ENCODE assay signal across 9 mouse cellular contexts in genomic region chr14:20294947-20295346, GRCm38 (mm10). TPM values are rescaled to one million over a fixed set of nuclear protein-coding genes. Genes with fewer than 3 reads are reported as not detected.
DNase-seq lines count a peak whose midpoint lies in the region; ATAC-seq and TF ChIP-seq lines count a peak whose summit lies in the region.
"Had no signal": no experiment of that assay in that cellular context is flagged by ENCODE, and none has a peak within 500 bp of the region (broad histone marks: within the 10 kb centered on the region; RNA-seq: fewer than 3 reads in every experiment).

No protein-coding gene starts in this region.

- peak overlapping the region; percentile 63 for H3K4me2 ChIP-seq in neural tube, embryonic 12.5 days (replicated peaks)

- H3K27me3 ChIP-seq in liver, adult 2 months (ENCODE audit: control insufficient read depth, insufficient read depth, low read length) = no peaks in the 10 kb centered on the region
- H3K27me3 ChIP-seq in embryonic facial prominence, embryonic 10.5 days (replicated peaks; ENCODE audit: low read depth, poor library complexity, severe bottlenecking) = no peaks in the 10 kb centered on the region
- no peaks in the 10 kb centered on the region for H3K27me3 ChIP-seq in neural tube, embryonic 12.5 days (replicated peaks)

- ATAC-seq in inflammation-experienced regulatory T-cells, adult 6 months = peak; percentile 20
- no peak for ATAC-seq in neural tube, embryonic 12.5 days (ENCODE audit: low FRiP score, low read depth)
- ATAC-seq in granulocyte monocyte progenitor cell, adult 5-6 weeks (replicated peaks; ENCODE audit: poor library complexity, severe bottlenecking) = no peak

- peak overlapping the region; percentile 53 for H3K4me3 ChIP-seq in liver, adult 2 months (ENCODE audit: insufficient read depth, low read depth, low read length)
- peak overlapping the region; percentile 56 for H3K4me3 ChIP-seq in embryonic facial prominence, embryonic 10.5 days
- H3K4me3 ChIP-seq in neural tube, embryonic 12.5 days = peak overlapping the region; percentile 46

- peaks cover 4% of the 10 kb centered on the region; the same call in 1 of the 2 replicates for H3K79me2 ChIP-seq in liver, adult 2 months (ENCODE audit: control insufficient read depth, insufficient read depth, low read length)

- peak overlapping the region; percentile 55 for H3K9ac ChIP-seq in liver, adult 2 months (ENCODE audit: low read depth, low read length)
- no peak overlapping the region for H3K9ac ChIP-seq in neural tube, embryonic 12.5 days

- H3K27ac ChIP-seq in liver, adult 2 months (replicated peaks; ENCODE audit: insufficient read depth, low read depth, low read length) = no peak overlapping the region
- no peak overlapping the region for H3K27ac ChIP-seq in embryonic facial prominence, embryonic 10.5 days (replicated peaks)
- no peak overlapping the region for H3K27ac ChIP-seq in neural tube, embryonic 12.5 days

- H3K36me3 ChIP-seq in liver, adult 2 months (ENCODE audit: control insufficient read depth, insufficient read depth, low read length) = no peaks in the 10 kb centered on the region
- no peaks in the 10 kb centered on the region for H3K36me3 ChIP-seq in embryonic facial prominence, embryonic 10.5 days (replicated peaks)
- H3K36me3 ChIP-seq in neural tube, embryonic 12.5 days = no peaks in the 10 kb centered on the region

- H3K4me1 ChIP-seq in liver, adult 2 months (ENCODE audit: control insufficient read depth, insufficient read depth, low read length) = peaks cover 5% of the 10 kb centered on the region
- H3K4me1 ChIP-seq in embryonic facial prominence, embryonic 10.5 days = peaks cover 6% of the 10 kb centered on the region; the same call in 1 of the 2 replicates
- peaks cover 4% of the 10 kb centered on the region; the same call in 1 of the 2 replicates for H3K4me1 ChIP-seq in neural tube, embryonic 12.5 days

- no peak for TF ChIP-seq POLR2A in liver, adult 2 months (IDR thresholded peaks at IDR 0.05; ENCODE audit: extremely low read depth, insufficient read depth, low read length)

- DNase-seq in liver, adult 2 months (ENCODE audit: extremely low read depth, low read depth, low spot score) = no peak
- no peak for DNase-seq in liver
- DNase-seq in embryonic facial prominence, embryonic 10.5 days (ENCODE audit: low spot score) = no peak
- DNase-seq in left cerebral cortex, postnatal 10 days (ENCODE audit: extremely low spot score in 1 of 2, low spot score in 2 of 2) = no peak
- no peak for DNase-seq in left cerebral cortex, postnatal 36 days (ENCODE audit: low spot score in 2 of 2)

- no peak for TF ChIP-seq CTCF in liver, adult 2 months (IDR thresholded peaks at IDR 0.05; ENCODE audit: low read depth, low read length)

- no peaks in the 10 kb centered on the region for H3K9me3 ChIP-seq in embryonic facial prominence, embryonic 10.5 days
- no peaks in the 10 kb centered on the region for H3K9me3 ChIP-seq in neural tube, embryonic 12.5 days

- intact Hi-C loops in left cerebral cortex, postnatal 10 days (cut with DNase I) = no loop called here
- intact Hi-C loops in left cerebral cortex, postnatal 36 days (cut with DNase I) = no loop called here

- WGBS in liver, adult 2 months = 20% methylated on average over 8 of the region's 8 CpGs
- WGBS in embryonic facial prominence, embryonic 10.5 days = 58% methylated on average over 8 of the region's 8 CpGs
- WGBS in neural tube, embryonic 12.5 days = 54% methylated on average over 8 of the region's 8 CpGs

RNA-seq across cellular contexts. Expression of gene Nudt13, which starts 0.5 kb away (rescaled TPM):
- 10.0 and 10.7 TPM in 2 replicates for total RNA-seq in liver, adult 2 months (2014; rRNA removed)
- polyA plus RNA-seq in liver, adult 2 months (2012; rRNA removed) = 10.0 and 13.7 TPM in 2 replicates
- 13.1 and 14.2 TPM in 2 replicates for polyA plus RNA-seq in embryonic facial prominence, embryonic 10.5 days (2016; fragmentation: Nextera tagmentation; extraction: Ambion mirVana)
- 10 to 100 TPM; 16.1 to 34.0 (median 20.0) TPM for polyA plus RNA-seq in inflammation-experienced regulatory T-cells, adult 6 months (2017; shearing (Covaris generic))
- polyA plus RNA-seq in neural tube, embryonic 12.5 days (2016; fragmentation: Nextera tagmentation; extraction: Ambion mirVana) = 10.1 and 10.7 TPM in 2 replicates
- 10 to 100 TPM; 19.6 to 21.1 TPM for total RNA-seq in left cerebral cortex, postnatal 10 days (2021)
- total RNA-seq in left cerebral cortex, postnatal 36 days (2021) = 10 to 100 TPM; 17.4 to 19.5 TPM
- total RNA-seq in granulocyte monocyte progenitor cell, adult 5-6 weeks (2014; fragmentation: Nextera tagmentation) = 17.5 and 18.2 TPM in 2 replicates
- 8.0 and 15.7 TPM in 2 replicates for total RNA-seq in granulocyte monocyte progenitor cell, adult 5-6 weeks (2017)

RNA-seq across cellular contexts. Expression of gene Kcnk16, which starts 25.9 kb away (rescaled TPM):
- total RNA-seq in liver, adult 2 months (2014; rRNA removed) = not detected in 2 replicates
- polyA plus RNA-seq in liver, adult 2 months (2012; rRNA removed) = not detected in 2 replicates
- polyA plus RNA-seq in embryonic facial prominence, embryonic 10.5 days (2016; fragmentation: Nextera tagmentation; extraction: Ambion mirVana) = 0.32 TPM in 1 of 2 replicates, not detected in the other
- not detected for polyA plus RNA-seq in inflammation-experienced regulatory T-cells, adult 6 months (2017; shearing (Covaris generic))
- not detected in 2 replicates for polyA plus RNA-seq in neural tube, embryonic 12.5 days (2016; fragmentation: Nextera tagmentation; extraction: Ambion mirVana)
- not detected for total RNA-seq in left cerebral cortex, postnatal 10 days (2021)
- total RNA-seq in left cerebral cortex, postnatal 36 days (2021) = not detected
- not detected in 2 replicates for total RNA-seq in granulocyte monocyte progenitor cell, adult 5-6 weeks (2014; fragmentation: Nextera tagmentation)
- total RNA-seq in granulocyte monocyte progenitor cell, adult 5-6 weeks (2017) = not detected in 2 replicates
- total RNA-seq: adrenal gland, postnatal 36 days had no signal

RNA-seq across cellular contexts. Expression of gene Ecd, which starts 53.0 kb away (rescaled TPM):
- total RNA-seq in liver, adult 2 months (2014; rRNA removed) = 16.7 and 17.5 TPM in 2 replicates
- 13.6 and 14.9 TPM in 2 replicates for polyA plus RNA-seq in liver, adult 2 months (2012; rRNA removed)
- 76.1 and 76.7 TPM in 2 replicates for polyA plus RNA-seq in embryonic facial prominence, embryonic 10.5 days (2016; fragmentation: Nextera tagmentation; extraction: Ambion mirVana)
- polyA plus RNA-seq in inflammation-experienced regulatory T-cells, adult 6 months (2017; shearing (Covaris generic)) = 10 to 100 TPM; 58.1 to 73.3 (median 63.9) TPM
- 61.0 and 61.9 TPM in 2 replicates for polyA plus RNA-seq in neural tube, embryonic 12.5 days (2016; fragmentation: Nextera tagmentation; extraction: Ambion mirVana)
- total RNA-seq in left cerebral cortex, postnatal 10 days (2021) = 10 to 100 TPM; 29.6 to 33.0 TPM
- 10 to 100 TPM; 37.1 to 41.9 TPM for total RNA-seq in left cerebral cortex, postnatal 36 days (2021)
- total RNA-seq in granulocyte monocyte progenitor cell, adult 5-6 weeks (2014; fragmentation: Nextera tagmentation) = 52.6 and 57.0 TPM in 2 replicates
- 52.2 and 70.0 TPM in 2 replicates for total RNA-seq in granulocyte monocyte progenitor cell, adult 5-6 weeks (2017)

RNA-seq across cellular contexts. Expression of gene Fam149b, which starts 53.0 kb away (rescaled TPM):
- 20.8 and 24.8 TPM in 2 replicates for total RNA-seq in liver, adult 2 months (2014; rRNA removed)
- polyA plus RNA-seq in liver, adult 2 months (2012; rRNA removed) = 14.6 and 17.5 TPM in 2 replicates
- polyA plus RNA-seq in embryonic facial prominence, embryonic 10.5 days (2016; fragmentation: Nextera tagmentation; extraction: Ambion mirVana) = 42.8 and 45.4 TPM in 2 replicates
- 10 to 100 TPM; 49.6 to 75.9 (median 55.1) TPM for polyA plus RNA-seq in inflammation-experienced regulatory T-cells, adult 6 months (2017; shearing (Covaris generic))
- polyA plus RNA-seq in neural tube, embryonic 12.5 days (2016; fragmentation: Nextera tagmentation; extraction: Ambion mirVana) = 51.6 and 52.1 TPM in 2 replicates
- total RNA-seq in left cerebral cortex, postnatal 10 days (2021) = 10 to 100 TPM; 41.8 to 48.7 TPM
- total RNA-seq in left cerebral cortex, postnatal 36 days (2021) = 10 to 100 TPM; 46.1 to 56.2 TPM
- total RNA-seq in granulocyte monocyte progenitor cell, adult 5-6 weeks (2014; fragmentation: Nextera tagmentation) = 20.6 and 28.2 TPM in 2 replicates
- 27.9 and 28.1 TPM in 2 replicates for total RNA-seq in granulocyte monocyte progenitor cell, adult 5-6 weeks (2017)
